Mouse (Mus musculus) thymus, postnatal 25 days (tissue): ENCODE results near the gene Als2.
A peak's percentile ranks its signal among the peaks of the same experiment; 100 is the strongest.

Experiments
- DNase-seq: peaks from one replicate; pipeline ENCODE4 v3.0.0; 2022

Gene Als2

GRCm38 (mm10) chr1:59211651-59212050 lies 25.4 kb downstream of the Als2 start:
- DNase-seq = no peak

- DNase-seq = no peak
Measured at GRCm38 (mm10) chr1:59208331-59208730, 28.7 kb downstream of the Als2 start.

GRCm38 (mm10) chr1:59204489-59204888 lies 32.5 kb downstream of the Als2 start:
- no peak for DNase-seq

GRCm38 (mm10) chr1:59202367-59202766 lies 34.7 kb downstream of the Als2 start:
- DNase-seq = no peak

GRCm38 (mm10) chr1:59201561-59201960 lies 35.5 kb downstream of the Als2 start:
- no peak for DNase-seq

GRCm38 (mm10) chr1:59200960-59201359 lies 36.1 kb downstream of the Als2 start:
- DNase-seq = no peak

GRCm38 (mm10) chr1:59194979-59195378 lies 42.1 kb downstream of the Als2 start:
- DNase-seq = no peak

- no peak for DNase-seq
Measured at GRCm38 (mm10) chr1:59187786-59188185, 49.2 kb downstream of the Als2 start.

GRCm38 (mm10) chr1:59186317-59186716 lies 50.7 kb downstream of the Als2 start:
- DNase-seq = no peak

GRCm38 (mm10) chr1:59185410-59185809 lies 51.6 kb downstream of the Als2 start:
- DNase-seq = no peak

- DNase-seq = no peak
Measured at GRCm38 (mm10) chr1:59183045-59183444, 54.0 kb downstream of the Als2 start.

- DNase-seq = no peak
Measured at GRCm38 (mm10) chr1:59182373-59182772, 54.7 kb downstream of the Als2 start.

- peak; percentile 48 for DNase-seq
Measured at GRCm38 (mm10) chr1:59180003-59180402, 57.0 kb downstream of the Als2 start.

GRCm38 (mm10) chr1:59178401-59178800 lies 58.6 kb downstream of the Als2 start:
- DNase-seq = no peak

- DNase-seq = no peak
Measured at GRCm38 (mm10) chr1:59174514-59175373, 62.3 kb downstream of the Als2 start.

GRCm38 (mm10) chr1:59173023-59173422 lies 64.0 kb downstream of the Als2 start:
- DNase-seq = peak; percentile 64

GRCm38 (mm10) chr1:59171875-59172274 lies 65.2 kb downstream of the Als2 start:
- DNase-seq = peak; percentile 45

- no peak for DNase-seq
Measured at GRCm38 (mm10) chr1:59170290-59170689, 66.7 kb downstream of the Als2 start.

- DNase-seq = no peak
Measured at GRCm38 (mm10) chr1:59169586-59169985, 67.4 kb downstream of the Als2 start.

- no peak for DNase-seq
Measured at GRCm38 (mm10) chr1:59168556-59168955, 68.5 kb downstream of the Als2 start.

- peak; percentile 35 for DNase-seq
Measured at GRCm38 (mm10) chr1:59167654-59168425, 69.2 kb downstream of the Als2 start.

- no peak for DNase-seq
Measured at GRCm38 (mm10) chr1:59166232-59166905, 70.7 kb downstream of the Als2 start.

- DNase-seq = no peak
Measured at GRCm38 (mm10) chr1:59163918-59164317, 73.1 kb downstream of the Als2 start.
